Comparison of ENCODE assay signal across 8 mouse cellular contexts in the genomic region with DNA sequence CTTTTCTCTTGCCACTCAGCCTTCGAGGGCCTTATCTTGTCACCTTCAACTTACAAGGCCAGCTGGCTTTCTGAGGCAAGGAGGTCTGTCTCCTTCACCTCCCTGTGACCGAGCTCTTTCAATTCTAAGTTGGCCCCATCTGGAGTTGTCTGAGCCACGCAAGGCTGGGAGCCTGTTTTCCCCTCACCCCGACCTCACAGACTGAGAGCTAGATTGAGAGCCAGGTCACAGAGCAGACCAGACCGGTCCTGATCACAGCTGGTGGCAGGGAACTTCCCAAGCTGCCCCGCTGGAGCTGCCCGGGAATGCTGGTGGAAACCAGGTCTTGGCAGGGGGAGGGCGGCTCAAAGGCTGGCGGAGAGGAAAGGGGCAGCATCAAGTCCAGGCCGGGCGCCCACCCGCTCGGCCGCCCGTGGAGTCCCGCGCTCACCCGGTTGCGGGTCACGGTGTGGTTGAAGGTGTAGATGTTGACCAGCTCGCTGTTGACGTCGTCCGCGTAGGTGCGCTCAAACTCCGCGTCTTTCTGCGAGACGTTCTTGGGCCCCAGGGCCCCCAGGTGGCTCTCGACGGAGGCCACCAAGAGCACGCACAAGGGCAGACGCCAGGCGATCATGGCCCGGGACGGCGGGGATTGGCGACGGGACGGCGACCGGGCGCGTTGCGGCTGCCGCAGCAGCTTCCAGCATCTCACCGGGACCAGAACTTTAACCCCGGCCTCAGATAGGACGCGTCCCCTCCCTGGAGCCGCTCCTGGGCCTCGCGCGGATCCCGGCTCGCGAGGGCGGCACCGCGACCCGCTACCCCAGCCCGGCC. TPM values are rescaled to one million over a fixed set of nuclear protein-coding genes. Genes with fewer than 3 reads are reported as not detected.
DNase-seq lines count a peak whose midpoint lies in the region; ATAC-seq and TF ChIP-seq lines count a peak whose summit lies in the region.

No protein-coding gene starts in this region.

- peak overlapping the region; percentile 87 for H3K4me3 ChIP-seq in forebrain, embryonic 12.5 days (replicated peaks)
- H3K4me3 ChIP-seq in hindbrain, embryonic 10.5 days = peak overlapping the region; percentile 93
- peak overlapping the region; percentile 92 for H3K4me3 ChIP-seq in left cerebral cortex, adult 2 months

- peak overlapping the region; percentile 89 for H3K9ac ChIP-seq in forebrain, embryonic 12.5 days

- no peak for TF ChIP-seq CTCF in left cerebral cortex, adult 2 months (IDR thresholded peaks at IDR 0.05)

- under 1% methylated on average over 61 of the region's 63 CpGs for WGBS in forebrain, embryonic 12.5 days
- under 1% methylated on average over 63 of the region's 63 CpGs for WGBS in hindbrain, embryonic 10.5 days

- intact Hi-C loops in heart, postnatal 25 days (cut with DNase I) = loop anchor here (2.0 kb wide), 1 partner anchor 30 kb away; no protein-coding TSS in a partner anchor
- intact Hi-C loops in left cerebral cortex, adult 2 months (cut with DNase I) = loop anchor here (2.0 kb wide), 2 partner anchors 18 to 48 kb away; a partner anchor contains a TSS

- peak overlapping the region; percentile 92 for H3K4me2 ChIP-seq in forebrain, embryonic 12.5 days

- no peaks in the 10 kb centered on the region for H3K27me3 ChIP-seq in forebrain, embryonic 12.5 days
- H3K27me3 ChIP-seq in hindbrain, embryonic 10.5 days (ENCODE audit: insufficient read depth, poor library complexity, severe bottlenecking) = no peaks in the 10 kb centered on the region

- peaks cover 17% of the 10 kb centered on the region for H3K36me3 ChIP-seq in forebrain, embryonic 12.5 days (replicated peaks)
- H3K36me3 ChIP-seq in hindbrain, embryonic 10.5 days = peaks cover 33% of the 10 kb centered on the region

- DNase-seq in heart, adult 11 months = peak; percentile 96
- no peak for DNase-seq in heart, postnatal 25 days (ENCODE audit: low spot score)
- DNase-seq in c-Kit-negative CD71-positive TER-119-positive erythroid progenitor cells, embryonic 14.5 days (ENCODE audit: low read depth, low spot score) = peak; percentile 37
- peak; percentile 61 for DNase-seq in hindbrain, embryonic 10.5 days (ENCODE audit: low spot score)
- peak; percentile 46 to 48 for DNase-seq in left cerebral cortex, adult 2 months (ENCODE audit: extremely low spot score in 1 of 2, low spot score in 2 of 2)
- DNase-seq in right cerebral cortex, postnatal 4 days = peak; percentile 31

- peak overlapping the region; percentile 84 for H3K27ac ChIP-seq in forebrain, embryonic 12.5 days
- H3K27ac ChIP-seq in hindbrain, embryonic 10.5 days = peak overlapping the region; percentile 92
- peak overlapping the region; percentile 97 for H3K27ac ChIP-seq in left cerebral cortex, adult 2 months

- peak; percentile 42; the same call in 1 of the 2 replicates for ATAC-seq in forebrain, embryonic 12.5 days (ENCODE audit: low FRiP score)
- peak; percentile 29 for ATAC-seq in megakaryocyte progenitor cell, adult 5-6 weeks (replicated peaks; ENCODE audit: poor library complexity)

- H3K9me3 ChIP-seq in forebrain, embryonic 12.5 days = no peaks in the 10 kb centered on the region
- no peaks in the 10 kb centered on the region for H3K9me3 ChIP-seq in hindbrain, embryonic 10.5 days

- H3K4me1 ChIP-seq in forebrain, embryonic 12.5 days = peaks cover 32% of the 10 kb centered on the region
- peaks cover 38% of the 10 kb centered on the region for H3K4me1 ChIP-seq in hindbrain, embryonic 10.5 days (replicated peaks)

RNA-seq across cellular contexts. Expression of a gene that starts 0.6 kb away (rescaled TPM):
- total RNA-seq in heart, postnatal 25 days (2021) = 10 to 100 TPM; 70.9 to 76.5 TPM
- polyA plus RNA-seq in forebrain, embryonic 12.5 days (2016; fragmentation: Nextera tagmentation; extraction: Ambion mirVana) = 26.8 and 30.7 TPM in 2 replicates
- 26.3 and 28.3 TPM in 2 replicates for polyA plus RNA-seq in hindbrain, embryonic 10.5 days (2016; fragmentation: Nextera tagmentation; extraction: Ambion mirVana)
- total RNA-seq in left cerebral cortex, adult 2 months (2021) = 10 to 100 TPM; 86.7 to 86.9 TPM
- total RNA-seq in megakaryocyte progenitor cell, adult 5-6 weeks (2015) = 29.4 and 32.7 TPM in 2 replicates
- 15.3 and 21.9 TPM in 2 replicates for total RNA-seq in megakaryocyte progenitor cell, adult 5-6 weeks (2017)

RNA-seq across cellular contexts. Expression of a gene that starts 18.6 kb away (rescaled TPM):
- total RNA-seq in heart, postnatal 25 days (2021) = 10 to 100 TPM; 45.4 to 93.0 TPM
- 10.4 and 16.7 TPM in 2 replicates for polyA plus RNA-seq in forebrain, embryonic 12.5 days (2016; fragmentation: Nextera tagmentation; extraction: Ambion mirVana)
- polyA plus RNA-seq in hindbrain, embryonic 10.5 days (2016; fragmentation: Nextera tagmentation; extraction: Ambion mirVana) = 23.0 and 34.8 TPM in 2 replicates
- total RNA-seq in left cerebral cortex, adult 2 months (2021) = 10 to 100 TPM in 1 of 2 experiments, 1 to 10 TPM in 1; 9.6 to 11.8 TPM
- 0.10 TPM in 2 replicates for total RNA-seq in megakaryocyte progenitor cell, adult 5-6 weeks (2015)
- not detected in 2 replicates for total RNA-seq in megakaryocyte progenitor cell, adult 5-6 weeks (2017)

RNA-seq across cellular contexts. Expression of a gene that starts 47.8 kb away (rescaled TPM):
- total RNA-seq in heart, postnatal 25 days (2021) = 10 to 100 TPM; 30.6 to 31.4 TPM
- 92.3 and 96.8 TPM in 2 replicates for polyA plus RNA-seq in forebrain, embryonic 12.5 days (2016; fragmentation: Nextera tagmentation; extraction: Ambion mirVana)
- polyA plus RNA-seq in hindbrain, embryonic 10.5 days (2016; fragmentation: Nextera tagmentation; extraction: Ambion mirVana) = 71.8 and 84.1 TPM in 2 replicates
- total RNA-seq in left cerebral cortex, adult 2 months (2021) = 10 to 100 TPM; 83.1 to 84.3 TPM
- 20.3 and 21.2 TPM in 2 replicates for total RNA-seq in megakaryocyte progenitor cell, adult 5-6 weeks (2015)
- total RNA-seq in megakaryocyte progenitor cell, adult 5-6 weeks (2017) = 26.5 and 27.4 TPM in 2 replicates

RNA-seq across cellular contexts. Expression of a gene that starts 48.2 kb away (rescaled TPM):
- 10 to 100 TPM; 17.1 to 18.9 TPM for total RNA-seq in heart, postnatal 25 days (2021)
- 21.7 TPM in 2 replicates for polyA plus RNA-seq in forebrain, embryonic 12.5 days (2016; fragmentation: Nextera tagmentation; extraction: Ambion mirVana)
- 20.4 and 25.7 TPM in 2 replicates for polyA plus RNA-seq in hindbrain, embryonic 10.5 days (2016; fragmentation: Nextera tagmentation; extraction: Ambion mirVana)
- total RNA-seq in left cerebral cortex, adult 2 months (2021) = 10 to 100 TPM; 26.2 to 30.7 TPM
- total RNA-seq in megakaryocyte progenitor cell, adult 5-6 weeks (2015) = 8.5 and 9.6 TPM in 2 replicates
- 11.2 and 14.4 TPM in 2 replicates for total RNA-seq in megakaryocyte progenitor cell, adult 5-6 weeks (2017)

RNA-seq across cellular contexts. Expression of a gene that starts 58.0 kb away (rescaled TPM):
- 10 to 100 TPM; 55.1 to 62.3 TPM for total RNA-seq in heart, postnatal 25 days (2021)
- 298 and 341 TPM in 2 replicates for polyA plus RNA-seq in forebrain, embryonic 12.5 days (2016; fragmentation: Nextera tagmentation; extraction: Ambion mirVana)
- 275 and 282 TPM in 2 replicates for polyA plus RNA-seq in hindbrain, embryonic 10.5 days (2016; fragmentation: Nextera tagmentation; extraction: Ambion mirVana)
- total RNA-seq in left cerebral cortex, adult 2 months (2021) = 100 to 1,000 TPM; 193 to 215 TPM
- 50.8 and 60.9 TPM in 2 replicates for total RNA-seq in megakaryocyte progenitor cell, adult 5-6 weeks (2015)
- total RNA-seq in megakaryocyte progenitor cell, adult 5-6 weeks (2017) = 111 and 112 TPM in 2 replicates

Comparison
In these comparisons a context has a peak if more than half of its experiments do, and no peak if none do; other contexts are left out.
1. RNA of a gene that starts 18.6 kb away (total RNA-seq): 45.4 to 93.0 TPM in heart, postnatal 25 days and 9.6 to 11.8 TPM in left cerebral cortex, adult 2 months; 0.10 TPM in megakaryocyte progenitor cell, adult 5-6 weeks; every median in the first group is over 4 times any median in the second.
2. Peak in every context shown above with its lines, with median percentiles within 50 percentile points of each other: H3K27ac ChIP-seq and H3K4me3 ChIP-seq.